Mouse (Mus musculus) monocyte, adult 5-6 weeks (primary cell): ENCODE measurements around the gene Syt1. TPM values are rescaled to one million over a fixed set of nuclear protein-coding genes. Genes with fewer than 3 reads are reported as not detected.

Experiments used
- ATAC-seq: fragments of 153-309, 156-312 bp; replicated peaks from 2 replicates; pipeline ENCODE4 v1.8.0; 2017; ENCODE audit warnings: mild to moderate bottlenecking; ENCODE audit not compliant: low TSS enrichment, insufficient number of reproducible peaks, severe bottlenecking, poor library complexity, low FRiP score
- total RNA-seq: library from RNA; stranded (forward); fragments of 200-1000, 200-491, 200-594 nt; gene quantifications from 3 replicates; pipeline ENCODE4 v1.2.3, GENCODE M21; 2017

The Syt1 gene
- total RNA-seq, 1 experiment from 2014 or later, result not detected

DNA sequence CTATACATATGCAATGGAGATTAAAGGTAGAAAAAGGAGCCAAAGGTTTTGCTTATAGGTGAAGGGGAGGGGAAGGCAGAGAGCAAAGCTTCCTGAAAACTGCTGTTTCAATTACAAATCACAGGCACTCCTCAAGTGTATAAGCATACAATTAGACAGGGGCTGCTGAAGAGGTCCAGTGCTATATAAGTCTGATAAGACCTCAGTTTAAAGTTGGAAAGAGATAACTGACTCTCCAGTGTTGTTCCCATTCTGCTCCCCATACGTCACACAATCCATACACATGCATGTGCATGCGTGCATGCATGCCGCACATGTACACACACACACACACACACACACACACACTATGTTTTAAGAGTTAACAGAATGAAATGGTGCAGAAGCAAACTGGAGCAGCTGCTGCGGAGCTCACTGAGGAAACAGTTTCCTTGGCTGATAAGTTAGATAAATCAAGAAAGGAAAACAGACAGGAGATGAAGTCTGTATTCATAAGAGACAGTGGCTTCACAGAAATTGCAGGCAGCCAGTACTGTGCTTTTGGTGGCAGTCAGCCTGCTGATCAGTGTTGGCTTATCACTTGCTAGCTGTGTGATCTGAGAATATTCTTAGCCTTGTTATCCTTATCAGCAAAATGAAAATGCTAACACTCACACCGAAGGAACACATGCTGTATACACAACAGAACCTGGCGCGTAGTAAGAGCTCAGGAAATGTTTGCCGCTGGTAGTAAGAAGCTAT is 408.9 kb downstream of the Syt1 start:
- ATAC-seq, result no peak

DNA sequence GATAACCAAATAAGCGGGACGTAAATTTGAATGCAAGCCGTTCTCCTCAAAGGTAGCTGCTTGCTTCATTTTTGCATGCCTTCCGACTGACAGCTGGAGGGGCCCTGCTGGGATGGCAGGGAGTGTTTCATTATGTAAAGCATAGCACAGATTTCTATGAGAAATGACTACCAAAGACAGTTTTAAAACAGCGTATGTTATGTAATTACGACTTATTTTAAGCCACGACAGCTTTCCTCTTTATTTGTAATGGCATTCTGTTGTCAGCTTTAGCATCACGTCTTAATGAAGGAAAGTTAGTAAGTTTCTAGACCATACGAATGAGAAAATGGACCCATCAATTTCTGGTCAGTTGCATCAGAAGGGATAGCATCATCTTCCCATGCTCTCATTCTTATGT is 410.1 kb downstream of the Syt1 start:
- no peak for ATAC-seq

DNA sequence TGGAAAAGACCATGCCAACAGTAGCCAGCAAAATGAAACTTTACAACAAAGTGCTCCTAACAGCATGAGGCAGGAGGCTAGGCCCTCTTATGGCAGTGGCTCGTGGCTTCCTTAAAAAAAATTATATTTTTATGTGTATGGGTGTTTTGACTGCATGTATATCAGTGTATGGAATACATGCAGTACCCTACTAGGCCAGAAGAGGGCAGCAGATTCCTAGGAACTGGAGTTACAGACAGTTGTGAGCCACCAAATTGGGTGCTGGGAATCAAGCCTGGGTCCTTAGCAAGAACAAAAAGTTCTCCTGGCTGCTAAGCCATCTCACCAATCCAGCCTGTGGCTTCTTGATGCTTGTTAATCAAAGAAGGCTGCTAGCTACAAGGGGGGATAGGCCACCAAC is 413.4 kb downstream of the Syt1 start:
- ATAC-seq, result no peak

DNA sequence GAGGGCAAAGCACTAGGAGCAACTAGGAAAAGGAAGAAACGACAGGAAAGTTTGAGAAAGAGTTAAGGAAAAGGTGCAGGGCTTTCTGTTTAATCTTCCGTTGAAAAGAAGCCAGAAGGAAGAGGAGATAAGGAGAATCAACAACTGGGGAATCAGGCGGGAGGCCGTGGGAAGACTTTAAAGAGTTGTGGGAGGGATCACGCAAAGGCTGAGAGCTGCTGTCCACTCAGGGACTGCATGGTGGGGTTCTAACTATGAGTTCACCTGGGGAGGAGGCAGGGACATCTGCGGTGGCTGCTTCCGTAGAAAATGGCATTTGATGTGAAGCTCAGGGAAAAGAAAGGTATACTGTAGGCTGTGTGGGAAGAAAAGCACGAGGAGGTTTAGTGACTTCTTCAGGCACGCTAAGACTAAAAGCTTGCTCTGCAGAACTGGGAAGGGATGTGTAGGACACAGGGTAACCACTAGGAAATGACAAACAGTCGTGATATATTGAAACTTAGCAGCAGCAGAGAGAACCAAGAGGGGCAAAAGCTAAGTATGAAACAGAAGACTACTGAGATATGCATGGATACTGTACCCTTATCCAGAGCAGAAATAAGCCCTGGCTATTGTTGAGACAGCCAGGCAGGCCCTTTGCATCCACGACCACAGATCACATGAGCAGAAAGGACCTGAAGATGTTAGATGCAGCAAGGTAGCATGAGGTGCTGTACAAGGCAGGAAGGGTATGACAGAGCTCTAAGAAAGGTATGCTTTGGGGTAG is 414.4 kb downstream of the Syt1 start:
- ATAC-seq, result no peak

DNA sequence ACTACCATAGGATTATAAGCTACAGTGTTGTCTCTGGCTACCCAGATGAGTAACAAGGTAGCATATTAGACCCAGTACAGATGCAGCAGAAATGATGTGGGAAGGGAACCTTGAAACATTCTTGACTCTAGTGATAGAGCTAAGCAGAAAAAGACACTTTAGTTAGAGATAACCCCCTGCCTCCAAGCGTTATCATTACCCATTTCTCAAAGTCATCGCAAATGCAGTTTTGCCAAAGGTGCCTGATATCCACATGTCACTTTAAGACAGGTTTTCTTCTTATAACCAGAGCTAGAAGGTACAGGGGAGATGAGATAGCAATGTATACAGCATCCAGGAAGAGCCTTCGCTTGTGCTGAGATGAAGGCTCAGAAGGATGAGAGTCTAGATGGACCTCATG is 421.4 kb downstream of the Syt1 start:
- ATAC-seq, result no peak

DNA sequence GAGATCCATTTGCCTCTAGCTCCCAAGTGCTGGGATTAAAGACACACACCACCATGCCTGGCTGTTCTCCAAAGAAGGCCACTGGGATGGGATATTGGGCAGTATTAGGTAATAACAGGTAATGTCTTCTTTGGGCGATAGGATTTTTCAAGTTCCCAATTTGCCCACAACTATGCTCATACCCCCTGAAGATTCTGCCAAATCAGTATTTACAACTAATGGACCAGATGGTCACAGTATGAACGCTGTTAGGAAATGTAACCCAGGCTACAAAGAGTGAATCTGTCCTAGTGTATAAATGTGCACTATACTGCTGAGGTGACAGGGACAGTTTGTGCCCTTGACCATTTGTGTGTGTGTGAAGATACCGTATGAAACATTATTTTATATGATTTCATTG is 421.9 kb downstream of the Syt1 start:
- no peak for ATAC-seq

DNA sequence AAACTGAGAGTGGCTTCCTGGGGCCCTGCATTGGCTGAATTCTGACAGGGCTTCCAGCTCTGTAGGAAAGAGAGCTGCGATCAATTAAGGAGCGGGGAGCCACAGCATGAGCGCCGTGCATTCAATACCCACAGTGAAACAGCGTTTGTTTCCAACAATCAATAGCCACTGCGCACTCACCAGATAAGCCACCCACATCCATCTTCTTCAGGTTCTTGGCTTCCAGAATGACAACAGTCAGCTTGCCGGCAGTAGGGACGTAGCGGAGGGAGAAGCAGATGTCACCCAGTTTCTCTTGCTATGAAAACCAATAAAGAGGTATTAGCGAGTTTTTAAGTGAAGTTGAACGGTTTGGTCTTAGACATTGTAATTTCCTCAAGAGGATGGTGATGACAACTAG is 427.1 kb downstream of the Syt1 start:
- no peak for ATAC-seq

DNA sequence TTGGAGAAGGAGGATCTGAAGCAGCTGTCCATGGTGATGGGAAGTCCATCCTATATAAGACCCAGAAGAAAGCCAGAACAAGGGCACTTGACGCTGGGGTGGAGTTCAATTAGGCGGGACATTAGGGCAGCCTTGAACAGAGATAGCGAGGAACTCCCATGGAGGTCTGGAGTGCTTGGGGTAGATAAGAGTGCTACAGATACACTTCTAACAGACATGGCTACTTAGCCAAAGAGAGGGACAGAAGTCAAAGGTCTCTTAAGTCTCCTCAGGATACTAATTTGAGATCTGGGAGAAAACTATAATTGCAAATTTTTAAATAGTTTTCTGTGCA is 428.4 kb downstream of the Syt1 start:
- no peak for ATAC-seq

DNA sequence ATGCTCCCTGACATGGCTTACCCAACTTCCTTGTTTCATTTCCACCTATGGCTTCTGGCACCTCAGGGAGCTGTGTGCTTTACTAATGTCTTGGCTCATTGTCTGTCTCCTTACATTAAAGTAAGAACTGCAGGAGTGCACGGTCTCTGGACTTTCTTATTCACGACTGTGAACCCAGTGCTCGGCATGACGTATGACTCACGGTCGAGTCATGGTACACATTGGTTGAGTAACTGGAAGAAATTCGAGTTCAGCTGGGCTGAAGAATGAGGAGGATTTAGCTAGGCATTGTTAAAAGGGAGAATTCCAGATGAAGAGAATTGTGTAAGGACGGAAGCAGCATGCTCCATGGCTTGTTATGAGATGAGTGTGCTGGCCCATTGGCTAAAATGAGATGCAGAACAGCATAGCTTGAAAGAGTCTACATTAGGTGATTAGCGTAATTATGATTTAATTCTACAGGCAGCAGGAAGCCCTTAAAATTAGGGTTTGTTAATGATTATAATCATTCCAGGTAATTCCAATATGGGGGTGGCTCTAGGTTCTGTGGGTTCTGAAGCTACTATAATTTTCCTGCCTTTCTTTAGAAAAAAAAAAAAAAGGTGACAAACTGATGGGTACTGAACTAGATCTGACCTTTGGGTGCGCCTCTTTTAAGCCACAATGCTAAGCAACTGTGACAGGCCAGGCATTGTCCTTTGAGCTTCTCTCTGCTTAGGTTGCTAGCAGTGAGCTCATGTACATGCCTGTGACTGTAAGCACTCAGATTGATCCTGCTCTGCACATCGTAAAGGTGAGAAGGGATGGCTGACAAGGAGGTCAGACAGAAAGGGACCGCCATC is 429.0 kb downstream of the Syt1 start:
- no peak for ATAC-seq

DNA sequence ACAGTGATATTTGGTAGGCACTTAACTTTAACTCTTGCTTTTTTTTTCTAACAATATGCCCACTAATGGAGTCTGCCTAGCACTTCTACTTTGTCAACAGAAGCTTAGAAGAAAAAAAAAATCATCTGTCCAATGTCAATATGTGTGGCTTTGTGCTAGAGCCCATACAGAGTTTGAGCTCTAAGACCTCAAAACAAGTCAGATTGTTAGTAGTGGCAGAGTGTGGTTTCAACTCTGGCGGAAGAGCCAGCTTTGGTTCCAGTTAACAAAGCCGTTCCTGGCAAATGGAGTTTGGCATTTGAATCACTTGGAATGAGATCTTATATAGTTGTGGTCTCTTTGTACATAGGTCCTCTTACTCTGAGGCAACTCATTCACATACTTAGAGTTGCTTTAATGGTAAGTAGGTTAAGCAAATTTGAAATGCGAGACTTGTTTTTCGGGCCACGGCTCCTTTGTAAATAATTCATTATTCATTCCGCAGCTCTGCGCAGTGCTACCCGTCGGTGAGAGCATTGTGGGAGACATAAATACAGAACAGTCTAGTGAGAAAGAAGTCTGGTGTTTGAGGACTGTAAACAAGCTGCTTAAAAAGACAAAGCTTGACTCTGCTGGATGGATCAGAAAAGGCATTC is 429.9 kb downstream of the Syt1 start:
- ATAC-seq, result no peak

DNA sequence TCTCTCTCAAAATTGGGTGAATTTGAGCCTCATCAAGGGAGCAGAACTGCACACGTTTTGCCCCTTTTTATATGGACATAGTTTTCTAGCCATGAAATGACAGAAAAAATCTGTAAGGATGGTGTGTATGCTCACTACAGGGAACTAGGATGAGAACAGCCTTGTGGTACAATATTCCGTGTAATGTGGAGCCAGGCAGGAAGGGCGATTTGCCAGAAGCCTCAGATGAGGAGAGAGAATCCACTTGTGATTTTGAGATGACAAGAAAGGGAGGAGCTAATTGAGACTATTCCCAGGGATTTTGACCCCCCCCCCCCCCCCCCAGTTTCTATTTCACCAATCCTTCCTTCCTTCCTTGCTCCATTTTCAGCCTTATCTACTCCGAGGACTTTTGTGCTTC is 431.4 kb downstream of the Syt1 start:
- ATAC-seq, result no peak

DNA sequence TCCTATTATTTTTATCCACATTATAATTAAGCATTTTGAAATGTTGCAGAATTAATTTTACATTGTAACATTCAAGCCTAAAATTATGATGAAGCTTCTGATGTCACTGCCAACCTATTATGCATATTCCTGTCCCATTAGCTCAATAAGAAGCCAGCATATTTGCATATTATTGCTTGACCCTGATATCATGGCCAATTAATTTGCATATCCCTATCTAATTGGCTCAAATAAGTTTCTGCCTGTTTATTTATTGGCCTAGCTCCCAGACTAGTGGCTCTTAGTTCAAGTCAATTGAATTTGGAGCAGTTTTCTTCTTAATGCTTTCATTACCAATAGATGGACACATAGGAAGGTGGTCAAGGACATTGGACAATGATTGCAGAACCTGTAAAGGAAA is 433.2 kb downstream of the Syt1 start:
- no peak for ATAC-seq

DNA sequence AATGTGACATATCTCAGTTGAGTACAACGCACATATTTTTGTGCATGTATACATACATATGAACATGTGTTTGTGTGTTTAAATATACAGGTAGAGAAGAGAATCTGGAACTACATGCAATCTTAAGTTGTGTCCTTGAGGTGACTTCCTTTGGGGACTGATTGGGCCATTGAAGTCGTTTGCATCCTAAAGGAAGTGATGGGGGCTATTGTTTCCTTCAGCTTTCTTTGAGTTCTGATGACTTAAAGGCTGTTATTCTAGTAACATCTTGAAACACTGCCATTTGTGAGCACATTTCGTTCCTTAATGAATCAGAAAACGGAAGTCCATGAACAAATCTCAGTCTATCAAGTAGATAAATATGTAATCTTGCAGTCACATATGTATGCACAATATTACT is 438.0 kb downstream of the Syt1 start:
- no peak for ATAC-seq

DNA sequence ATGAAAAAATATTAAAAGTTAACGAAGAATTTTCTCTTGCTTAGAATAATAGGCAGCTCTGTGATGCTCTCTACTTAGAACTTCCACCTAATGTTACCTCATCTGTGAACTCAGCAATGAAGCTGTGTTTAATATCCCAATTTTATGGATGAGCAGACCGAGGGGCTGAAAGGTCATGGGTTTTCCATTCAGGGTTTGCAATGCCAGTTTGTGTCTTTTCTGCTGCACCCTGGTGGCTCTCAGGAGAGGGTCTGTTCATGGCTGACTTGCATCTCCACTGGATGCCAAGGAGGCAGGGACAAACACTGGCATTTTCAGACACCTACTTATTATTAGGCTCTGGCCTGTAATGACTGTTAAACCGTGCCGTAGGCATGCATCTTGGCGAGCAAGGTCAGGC is 439.7 kb downstream of the Syt1 start:
- no peak for ATAC-seq

DNA sequence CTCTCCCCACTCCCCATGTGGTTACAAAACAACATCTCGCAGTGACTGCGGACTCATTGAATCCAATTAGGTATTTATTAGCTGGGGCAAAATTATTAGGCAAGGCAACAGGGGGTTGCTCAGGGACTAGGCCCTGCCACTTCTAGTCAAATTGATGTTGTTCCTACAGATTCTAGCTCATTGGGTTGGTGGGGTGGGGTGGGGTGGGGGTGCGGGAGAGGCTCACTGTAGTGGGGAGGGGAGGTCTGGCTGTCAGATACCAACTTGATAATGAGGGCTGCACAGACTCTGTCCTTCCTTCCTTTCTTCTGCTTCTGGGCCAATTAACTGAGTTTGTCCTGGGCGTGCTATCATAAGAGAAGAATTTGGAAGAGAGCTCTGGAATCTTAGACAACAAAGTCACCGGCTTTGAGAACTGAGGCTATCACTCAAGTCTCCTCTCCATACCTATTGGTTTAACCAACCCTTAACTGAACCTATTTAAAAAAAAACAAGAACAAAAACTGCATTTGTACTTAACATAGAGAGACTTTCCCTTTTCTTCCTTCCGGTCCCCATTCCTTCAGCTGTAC is 441.1 kb downstream of the Syt1 start:
- no peak for ATAC-seq

DNA sequence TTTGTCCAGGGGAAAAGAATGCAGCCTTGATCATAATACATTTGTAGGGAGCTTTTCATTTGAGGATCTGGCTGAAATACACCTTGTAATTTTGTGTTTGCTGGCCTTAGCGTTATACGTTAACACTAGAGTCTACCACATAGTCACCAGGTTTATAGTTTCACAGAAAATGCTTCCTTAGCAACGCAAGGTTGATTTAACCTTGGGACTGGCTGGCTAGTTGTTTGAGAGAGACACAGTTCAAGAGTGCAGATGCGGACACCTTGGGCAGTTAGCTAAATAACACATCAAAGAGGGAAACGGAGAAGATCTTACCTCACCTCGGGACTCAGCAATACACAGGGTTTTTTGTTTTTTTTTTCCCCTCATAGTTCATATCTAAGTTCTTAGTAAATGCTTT is 441.9 kb downstream of the Syt1 start:
- no peak for ATAC-seq

DNA sequence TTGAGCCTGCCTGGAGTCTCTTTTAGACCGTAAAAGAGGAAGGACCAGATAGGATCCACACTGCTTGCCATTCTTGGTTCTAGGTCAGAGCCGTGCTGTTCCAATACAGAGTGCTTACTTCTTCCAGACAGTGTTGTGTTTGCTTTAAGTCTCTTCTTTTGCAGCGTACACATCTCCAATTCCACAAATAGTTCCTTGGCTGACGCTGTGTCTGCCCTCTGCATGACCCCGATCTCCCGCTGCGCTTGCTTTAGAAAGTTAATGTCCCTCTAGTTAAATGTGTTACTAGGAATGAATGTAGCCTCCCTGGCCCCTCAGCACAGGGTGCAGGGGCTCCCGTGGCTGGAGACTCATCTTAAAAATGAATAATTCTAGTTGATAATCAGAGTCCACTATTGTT is 442.6 kb downstream of the Syt1 start:
- no peak for ATAC-seq

DNA sequence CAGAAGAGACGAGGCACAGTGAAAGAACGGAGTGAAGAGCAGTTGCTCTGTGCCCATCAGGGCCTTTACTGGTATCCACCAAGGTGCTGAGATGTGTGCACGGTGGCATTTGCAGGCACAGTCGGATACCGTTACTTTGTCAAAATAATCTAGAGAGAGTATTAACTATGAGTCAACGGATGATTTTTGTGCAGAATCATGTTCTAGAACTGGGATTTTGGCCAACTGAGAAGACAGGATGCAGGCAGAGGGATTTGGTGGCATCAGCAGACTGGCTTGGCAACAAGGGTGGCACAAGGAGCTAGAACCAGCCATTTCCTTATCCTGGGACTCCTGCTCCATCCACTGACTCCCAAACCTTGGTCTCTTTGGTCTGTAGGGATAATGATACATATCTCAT is 443.3 kb downstream of the Syt1 start:
- ATAC-seq, result no peak

DNA sequence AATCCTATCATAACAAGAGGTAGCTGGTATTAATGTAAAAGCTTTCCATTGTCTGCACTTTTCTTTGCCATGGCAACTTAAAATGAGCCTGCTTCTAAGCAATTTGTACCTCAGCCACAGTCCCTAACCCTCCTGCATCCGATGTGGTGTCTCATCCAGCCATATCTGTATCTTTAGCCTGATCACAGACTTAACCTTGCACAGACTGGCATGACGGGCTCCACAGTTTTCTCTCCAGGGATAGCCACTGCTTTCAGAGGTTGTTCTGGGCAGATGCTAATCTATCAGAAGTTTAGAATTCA is 451.2 kb downstream of the Syt1 start:
- no peak for ATAC-seq
